Mouse (Mus musculus) liver, embryonic 11.5 days (tissue): Measurements from ENCODE around the gene Unc119b. TPM values are rescaled to one million over a fixed set of nuclear protein-coding genes. Genes with fewer than 3 reads are reported as not detected.

ENCODE experiments used
- ATAC-seq: fragments of 200-750 bp; cut with Nextera tagmentation; replicated peaks from 2 replicates; pipeline ENCODE4 v1.8.0; 2017; ENCODE audit warnings: moderate number of reproducible peaks, mild to moderate bottlenecking, moderate TSS enrichment, moderate library complexity; ENCODE audit not compliant: low FRiP score
- DNase-seq: peaks from one replicate; pipeline ENCODE4 v3.0.0-alpha.2; 2017; ENCODE audit warnings: low spot score
- H3K27ac ChIP-seq: fragments of 300-500 bp; sonication (generic); 2 replicates; pipeline ENCODE4 v1.5.1; 2014; ENCODE audit warnings: mild to moderate bottlenecking, low read depth, low read length, control low read depth
- H3K27me3 ChIP-seq: fragments of 300-500 bp; sonication (generic); replicated peaks from 2 replicates; pipeline ENCODE4 v1.6.1; 2014; ENCODE audit warnings: low read length, mixed read lengths; ENCODE audit not compliant: control insufficient read depth, insufficient read depth
- H3K36me3 ChIP-seq: fragments of 300-500 bp; sonication (generic); 2 replicates; pipeline ENCODE4 v1.6.1; 2014; ENCODE audit warnings: mild to moderate bottlenecking, low read length, moderate library complexity, mixed read lengths; ENCODE audit not compliant: control insufficient read depth, insufficient read depth
- H3K4me1 ChIP-seq: fragments of 300-500 bp; sonication (generic); replicated peaks from 2 replicates; pipeline ENCODE4 v1.6.1; 2014; ENCODE audit warnings: low read length, mixed read lengths; ENCODE audit not compliant: control insufficient read depth, insufficient read depth
- H3K4me2 ChIP-seq: fragments of 300-500 bp; sonication (generic); 2 replicates; pipeline ENCODE4 v1.6.1; 2014; ENCODE audit warnings: mild to moderate bottlenecking, control low read depth, moderate library complexity
- H3K4me3 ChIP-seq: fragments of 300-500 bp; sonication (generic); 2 replicates; pipeline ENCODE4 v1.5.1; 2014; ENCODE audit warnings: low read depth, low read length, control low read depth
- H3K9ac ChIP-seq: fragments of 300-500 bp; sonication (generic); 2 replicates; pipeline ENCODE4 v1.6.1; 2014; ENCODE audit warnings: low read depth, low read length, control low read depth
- H3K9me3 ChIP-seq: fragments of 300-500 bp; sonication (generic); 2 replicates; pipeline ENCODE4 v1.6.1; 2016; ENCODE audit warnings: low read length, inconsistent platforms, mixed read lengths; ENCODE audit not compliant: control insufficient read depth
- WGBS: fragments of 180-500 bp; shearing (Covaris S2); extraction: QIAGEN DNeasy Blood & Tissue Kit; methylation state at CpG from one replicate; pipeline ENCODE4 v1.1.7; 2014; 5-methylcytosine and 5-hydroxymethylcytosine counted together
- polyA plus RNA-seq: library from polyadenylated mRNA; unstranded; fragments of >200 nt; fragmentation: Nextera tagmentation; extraction: Ambion mirVana; gene quantifications from 2 replicates; pipeline ENCODE4 v1.2.1, GENCODE M21; 2014

The Unc119b gene
- 26.8 and 27.3 TPM in 2 replicates for polyA plus RNA-seq

DNA sequence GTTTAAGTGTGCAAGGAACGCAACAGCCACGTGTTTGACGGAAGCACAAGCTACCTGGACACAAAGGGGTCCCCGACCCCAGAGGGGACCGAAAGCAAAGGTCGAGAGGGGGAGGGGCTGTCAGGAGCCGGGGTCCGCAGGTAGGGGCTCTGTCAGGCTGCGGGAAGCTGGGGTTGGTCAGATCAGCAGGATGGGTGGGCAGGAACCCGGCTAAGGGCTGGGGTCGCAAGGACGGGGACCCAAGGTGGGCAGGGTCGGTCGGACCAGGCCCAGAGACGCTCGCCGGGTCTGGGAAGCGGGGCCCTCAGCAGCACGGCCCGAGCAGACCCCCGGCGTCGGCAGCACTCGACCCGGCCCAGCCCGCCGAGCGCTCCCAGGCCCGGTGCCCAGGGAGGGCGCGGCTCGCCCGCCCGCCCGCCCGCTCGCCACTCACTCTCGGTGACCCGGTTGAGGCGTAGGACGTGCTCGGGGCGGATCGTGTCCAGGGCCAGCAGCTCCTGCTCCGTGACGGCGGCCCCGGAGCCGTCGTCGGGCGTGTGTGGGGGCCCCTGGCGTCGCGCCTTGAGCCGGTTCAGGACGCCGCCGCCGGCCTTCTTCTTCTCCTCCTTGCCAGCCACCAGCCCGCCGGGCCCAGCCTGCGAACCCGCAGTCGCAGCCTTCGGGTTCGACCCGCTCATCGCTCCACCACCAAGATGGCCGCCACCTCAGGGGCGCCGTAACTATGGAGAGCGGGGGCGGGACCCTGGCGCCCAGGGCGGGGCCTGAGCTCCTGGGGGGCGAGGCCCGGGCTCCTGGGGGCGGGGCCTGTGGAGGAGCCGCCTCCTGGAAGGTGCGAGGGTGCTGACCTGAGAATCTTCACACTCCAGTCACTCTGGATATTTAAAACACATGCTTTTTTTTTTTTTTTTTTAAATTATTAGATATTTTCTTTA lies at the start of gene Unc119b:
Gene Unc119b, minus strand, starts transcription at position 742 of the 932 bp plus-strand sequence.
- Histone ChIP-seq H3K4me1 (peaks cover 9% of the 10 kb centered on the region), H3K9ac (peak within 1 kb of the TSS; percentile 76), H3K27me3 (no peaks in the 10 kb centered on the region), H3K4me3 (peak within 1 kb of the TSS; percentile 81), H3K9me3 (no peaks in the 10 kb centered on the region), H3K36me3 (peaks cover 6% of the 10 kb centered on the region; the same call in 1 of the 2 replicates), H3K27ac (no peak within 1 kb of the TSS), H3K4me2 (peak within 1 kb of the TSS; percentile 90)
- under 1% methylated on average over 70 of the region's 81 CpGs for WGBS
- DNase-seq (peak; percentile 90), ATAC-seq (peak; percentile 97)

DNA sequence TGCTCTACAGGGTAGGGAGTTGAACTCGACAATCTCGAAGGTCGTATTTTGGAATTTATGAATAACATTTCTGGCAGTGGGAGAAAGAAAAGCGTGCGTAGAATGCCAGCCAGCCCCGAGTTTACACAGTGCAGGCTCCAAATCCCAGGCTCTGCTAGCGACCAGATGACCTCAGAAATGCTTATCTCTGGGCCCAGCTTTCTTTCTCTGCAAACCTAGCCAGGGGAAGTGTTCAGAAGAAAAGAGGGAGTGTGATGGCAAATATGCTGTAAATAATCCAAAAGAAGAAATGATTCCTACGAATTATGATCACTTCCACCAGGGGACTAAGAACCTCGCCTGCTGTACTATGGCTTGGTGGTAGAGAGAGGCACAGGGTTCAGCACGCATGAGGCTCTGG lies 48.7 kb upstream of the Unc119b start:
- no peak overlapping the region for H3K27ac ChIP-seq
- peaks cover 13% of the 10 kb centered on the region for H3K27me3 ChIP-seq
- H3K4me2 ChIP-seq: no peak overlapping the region
- H3K36me3 ChIP-seq: no peaks in the 10 kb centered on the region
- no peaks in the 10 kb centered on the region for H3K9me3 ChIP-seq
- no peak overlapping the region for H3K4me3 ChIP-seq
- DNase-seq (no peak), ATAC-seq (no peak)
- peaks cover 21% of the 10 kb centered on the region for H3K4me1 ChIP-seq
- 38% methylated on average over 10 of the region's 10 CpGs for WGBS
- no peak overlapping the region for H3K9ac ChIP-seq

DNA sequence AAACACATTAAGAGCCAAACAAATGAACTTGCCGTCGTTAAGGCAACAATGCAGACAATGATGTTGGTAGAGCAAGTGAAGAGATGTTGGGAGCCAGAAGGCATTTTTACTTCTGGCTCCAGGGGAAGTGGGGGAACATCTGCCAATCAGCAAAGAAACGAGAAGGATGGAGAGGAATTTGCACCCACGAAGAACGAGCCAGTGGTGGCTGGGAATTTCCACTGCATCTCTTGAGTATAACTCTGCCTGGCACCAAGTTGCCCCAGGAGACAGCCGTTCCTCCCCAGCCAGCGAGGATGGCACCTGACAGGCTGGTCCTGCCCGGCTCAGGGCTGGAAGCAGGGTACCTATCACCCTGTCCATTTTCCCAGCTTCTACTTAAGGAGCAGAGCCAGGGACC lies 48.1 kb upstream of the Unc119b start:
- Histone ChIP-seq H3K4me3 (no peak overlapping the region), H3K9me3 (no peaks in the 10 kb centered on the region), H3K9ac (no peak overlapping the region), H3K36me3 (no peaks in the 10 kb centered on the region), H3K4me2 (no peak overlapping the region), H3K4me1 (peaks cover 21% of the 10 kb centered on the region), H3K27ac (no peak overlapping the region), H3K27me3 (peaks cover 13% of the 10 kb centered on the region)
- no peak for ATAC-seq
- 69% methylated on average over 8 of the region's 8 CpGs for WGBS
- DNase-seq: no peak

DNA sequence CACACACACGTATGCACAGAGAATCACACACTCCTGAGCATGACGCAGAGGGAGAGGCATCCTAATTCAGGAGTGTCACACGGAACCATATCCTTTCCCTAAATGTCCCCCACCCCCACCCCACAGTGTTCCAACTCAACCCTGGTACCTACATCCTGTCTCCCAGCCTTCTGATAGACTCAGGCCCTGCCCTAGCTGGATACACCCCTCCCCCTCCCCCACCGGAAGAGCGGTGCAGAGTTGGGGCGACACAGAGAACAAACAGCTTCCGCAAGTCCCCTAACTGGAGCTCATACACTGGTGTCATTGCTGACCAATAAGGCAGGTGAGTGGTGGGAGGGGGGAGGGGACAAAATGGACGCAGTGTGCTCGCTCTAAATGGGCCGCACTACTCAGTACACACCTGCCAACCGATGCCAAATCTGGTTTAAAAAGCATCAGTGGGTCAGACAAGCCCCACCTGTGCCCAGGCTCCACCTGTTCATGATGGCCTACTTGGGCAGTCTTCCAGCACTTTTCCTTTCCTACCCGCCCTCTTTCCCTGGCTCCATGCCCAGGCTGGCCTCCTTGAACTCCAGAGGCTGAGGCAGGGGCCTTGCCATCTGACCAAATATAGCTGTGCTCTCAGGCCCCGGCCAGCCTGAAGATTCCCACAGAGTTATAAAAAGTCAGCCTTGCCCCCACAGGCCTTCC lies 46.6 kb upstream of the Unc119b start:
- ATAC-seq (no peak), DNase-seq (no peak)
- H3K27me3 ChIP-seq: peaks cover 11% of the 10 kb centered on the region
- 74% methylated on average over 13 of the region's 13 CpGs for WGBS
- H3K9me3 ChIP-seq: no peaks in the 10 kb centered on the region
- no peak overlapping the region for H3K4me3 ChIP-seq
- no peak overlapping the region for H3K9ac ChIP-seq
- peaks cover 11% of the 10 kb centered on the region for H3K4me1 ChIP-seq
- no peaks in the 10 kb centered on the region for H3K36me3 ChIP-seq
- H3K27ac ChIP-seq: no peak overlapping the region
- no peak overlapping the region for H3K4me2 ChIP-seq

DNA sequence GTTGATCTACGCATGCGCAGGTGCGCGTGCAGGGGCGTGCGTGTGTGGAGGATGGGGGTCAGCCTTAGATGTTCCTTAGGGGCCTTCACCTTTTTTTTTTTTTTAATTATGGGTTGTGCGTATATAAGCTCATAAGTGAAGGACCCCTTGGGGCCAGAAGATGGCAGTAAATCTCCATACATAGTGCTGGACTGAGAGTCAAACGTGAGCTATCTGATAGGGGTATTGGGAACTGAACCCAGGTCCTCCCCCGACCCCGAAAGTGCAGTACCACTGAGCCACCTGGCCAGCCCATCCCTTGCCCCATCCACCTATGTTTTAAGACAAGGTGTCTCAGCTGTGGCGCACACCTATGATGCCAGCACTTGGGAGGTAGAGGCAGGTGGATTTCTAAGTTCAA lies 44.8 kb upstream of the Unc119b start:
- peaks cover 4% of the 10 kb centered on the region; the same call in 1 of the 2 replicates for H3K27me3 ChIP-seq
- 92% methylated on average over 11 of the region's 11 CpGs for WGBS
- no peak overlapping the region for H3K4me2 ChIP-seq
- no peaks in the 10 kb centered on the region for H3K9me3 ChIP-seq
- no peak overlapping the region for H3K4me3 ChIP-seq
- no peak overlapping the region for H3K9ac ChIP-seq
- no peak overlapping the region for H3K27ac ChIP-seq
- ATAC-seq (no peak), DNase-seq (no peak)
- peaks cover 9% of the 10 kb centered on the region for H3K4me1 ChIP-seq
- no peaks in the 10 kb centered on the region for H3K36me3 ChIP-seq

DNA sequence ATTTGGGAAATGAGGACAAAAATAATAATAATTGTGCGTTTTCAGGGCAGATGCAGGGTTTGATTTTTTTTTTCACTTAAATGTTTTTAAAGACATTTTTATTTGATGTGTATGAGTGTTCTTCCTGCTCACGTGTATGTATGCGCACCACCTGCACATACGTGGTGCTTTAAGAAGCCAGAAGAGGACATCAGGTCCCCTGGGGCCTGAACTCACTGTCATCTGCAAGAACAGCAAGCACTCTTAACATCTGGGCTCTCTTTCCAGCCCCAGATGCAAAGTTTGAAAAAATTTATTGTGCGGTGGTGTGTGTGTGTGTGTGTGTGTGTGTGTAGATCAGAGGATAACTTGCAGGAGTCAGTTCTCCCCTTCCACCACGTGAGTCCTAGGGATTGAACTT lies 43.1 kb upstream of the Unc119b start:
- DNase-seq (no peak), ATAC-seq (no peak)

DNA sequence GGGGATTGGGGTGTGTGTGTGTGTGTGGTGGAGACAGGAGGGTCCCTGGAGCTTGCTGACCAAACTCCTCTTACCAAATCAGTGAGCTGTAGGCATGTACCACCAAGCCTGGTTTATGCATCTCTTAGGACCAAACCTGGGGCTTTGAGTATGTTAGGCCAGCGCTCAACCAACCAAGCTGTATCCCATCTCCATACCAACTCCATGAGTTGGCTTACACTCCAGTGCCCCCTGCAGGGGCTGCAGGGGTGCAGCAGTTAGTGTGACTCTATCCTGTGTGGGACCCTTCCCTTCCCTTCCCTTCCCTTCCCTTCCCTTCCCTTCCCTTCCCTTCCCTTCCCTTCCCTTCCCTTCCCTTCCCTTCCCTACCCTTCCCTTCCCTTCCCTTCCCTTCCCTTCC lies 39.8 kb upstream of the Unc119b start:
- Histone ChIP-seq H3K4me3 (no peak overlapping the region), H3K4me1 (no peaks in the 10 kb centered on the region), H3K9me3 (no peaks in the 10 kb centered on the region), H3K27ac (no peak overlapping the region), H3K27me3 (0 out of 2 replicates have a peak, but pooled peaks cover 4% of the 10 kb centered on the region), H3K36me3 (no peaks in the 10 kb centered on the region), H3K9ac (no peak overlapping the region), H3K4me2 (no peak overlapping the region)
- no peak for ATAC-seq
- no peak for DNase-seq
- 94% methylated on average over 1 of the region's 1 CpGs for WGBS

More for the DNA sequence above, 43.1 kb upstream of the Unc119b start:
- H3K4me1 ChIP-seq: peaks cover 1% of the 10 kb centered on the region; the same call in 1 of the 2 replicates
- H3K4me2 ChIP-seq: no peak overlapping the region
- H3K4me3 ChIP-seq: no peak overlapping the region
- no peak overlapping the region for H3K9ac ChIP-seq
- WGBS: 81% methylated on average over 6 of the region's 6 CpGs
- H3K27me3 ChIP-seq: 0 out of 2 replicates have a peak, but pooled peaks cover 4% of the 10 kb centered on the region
- H3K9me3 ChIP-seq: no peaks in the 10 kb centered on the region
- no peak overlapping the region for H3K27ac ChIP-seq
- H3K36me3 ChIP-seq: no peaks in the 10 kb centered on the region

DNA sequence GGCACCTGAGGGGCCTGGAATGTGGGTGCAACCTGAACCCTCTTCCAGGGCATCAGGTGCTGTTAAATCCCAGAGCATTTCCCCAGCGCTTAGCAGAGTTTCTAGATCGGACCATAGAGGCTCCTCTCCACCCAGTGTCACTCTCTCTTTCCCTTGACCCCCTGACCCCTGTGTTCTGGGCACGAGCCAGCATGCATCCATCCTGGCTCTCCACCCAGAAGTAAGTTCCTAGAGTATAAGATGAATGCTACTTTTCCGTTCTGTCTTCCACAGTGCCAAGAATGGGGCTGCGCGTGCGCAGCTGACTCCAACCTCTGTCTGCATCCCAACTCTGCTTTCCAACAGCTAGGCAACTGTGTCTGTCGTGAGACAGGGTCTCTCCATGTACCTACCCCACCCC lies 35.4 kb upstream of the Unc119b start:
- H3K27ac ChIP-seq: no peak overlapping the region
- H3K4me1 ChIP-seq: peaks cover 21% of the 10 kb centered on the region
- H3K27me3 ChIP-seq: no peaks in the 10 kb centered on the region
- DNase-seq (no peak), ATAC-seq (no peak)
- no peak overlapping the region for H3K9ac ChIP-seq
- 85% methylated on average over 8 of the region's 8 CpGs for WGBS
- H3K4me3 ChIP-seq: no peak overlapping the region
- no peak overlapping the region for H3K4me2 ChIP-seq
- H3K9me3 ChIP-seq: no peaks in the 10 kb centered on the region
- H3K36me3 ChIP-seq: no peaks in the 10 kb centered on the region
